Mouse (Mus musculus) stomach, postnatal 0 days (tissue): ENCODE data around the gene Chaf1b. TPM values are rescaled to one million over a fixed set of nuclear protein-coding genes. Genes with fewer than 3 reads are reported as not detected.
A peak's percentile ranks its signal among the peaks of the same experiment; 100 is the strongest.

Experiments
- ATAC-seq: fragments of 200-750 bp; cut with Nextera tagmentation; 2 replicates; pipeline ENCODE4 v1.8.0; 2017; ENCODE audit not compliant: low FRiP score, low TSS enrichment
- DNase-seq: peaks from one replicate; pipeline ENCODE4 v3.0.0-alpha.2; 2016; ENCODE audit warnings: low spot score
- H3K27ac ChIP-seq: fragments of 300-500 bp; sonication (generic); replicated peaks from 2 replicates; pipeline ENCODE4 v1.5.1; 2014; ENCODE audit warnings: mild to moderate bottlenecking, control low read depth
- H3K27me3 ChIP-seq: fragments of 300-500 bp; sonication (generic); 2 replicates; pipeline ENCODE4 v1.6.1; 2014; ENCODE audit warnings: low read length; ENCODE audit not compliant: control insufficient read depth, insufficient read depth
- H3K36me3 ChIP-seq: fragments of 300-500 bp; sonication (generic); 2 replicates; pipeline ENCODE4 v1.6.1; 2014; ENCODE audit warnings: low read length, mixed read lengths; ENCODE audit not compliant: control insufficient read depth, insufficient read depth
- H3K4me1 ChIP-seq: fragments of 300-500 bp; sonication (generic); replicated peaks from 2 replicates; pipeline ENCODE4 v1.6.1; 2014; ENCODE audit warnings: antibody characterized with exemption; ENCODE audit not compliant: control insufficient read depth, insufficient read depth
- H3K4me2 ChIP-seq: fragments of 300-500 bp; sonication (generic); replicated peaks from 2 replicates; pipeline ENCODE4 v1.6.1; 2014; ENCODE audit warnings: low read depth, mild to moderate bottlenecking, control low read depth, moderate library complexity
- H3K4me3 ChIP-seq: fragments of 300-500 bp; sonication (generic); 2 replicates; pipeline ENCODE4 v1.5.1; 2014; ENCODE audit warnings: low read depth, low read length, control low read depth
- H3K9ac ChIP-seq: fragments of 300-500 bp; sonication (generic); 2 replicates; pipeline ENCODE4 v1.6.1; 2014; ENCODE audit warnings: mild to moderate bottlenecking, low read length, control low read depth, mixed read lengths
- H3K9me3 ChIP-seq: fragments of 300-500 bp; sonication (generic); 2 replicates; pipeline ENCODE4 v1.6.1; 2016; ENCODE audit warnings: low read length; ENCODE audit not compliant: control insufficient read depth
- CTCF ChIP-seq: IDR thresholded peaks from 2 replicates; pipeline ENCODE4 v1.5.1; 2016; ENCODE audit warnings: antibody characterized with exemption, low read depth, mild to moderate bottlenecking, moderate library complexity
- EP300 ChIP-seq: optimal IDR thresholded peaks from 2 replicates; pipeline ENCODE3; 2016; ENCODE audit warnings: antibody characterized with exemption
- WGBS: fragments of 180-500 bp; shearing (Covaris S2); extraction: QIAGEN DNeasy Blood & Tissue Kit; methylation state at CpG from one replicate; pipeline ENCODE4 v1.1.7; 2014; 5-methylcytosine and 5-hydroxymethylcytosine counted together
- polyA plus RNA-seq: library from polyadenylated mRNA; unstranded; fragments of >200 nt; fragmentation: Nextera tagmentation; extraction: Ambion mirVana; gene quantifications from 2 replicates; pipeline ENCODE4 v1.2.1, GENCODE M21; 2015

Gene Chaf1b
- polyA plus RNA-seq, 1 experiment from 2014 or later = 18.9 TPM

DNA sequence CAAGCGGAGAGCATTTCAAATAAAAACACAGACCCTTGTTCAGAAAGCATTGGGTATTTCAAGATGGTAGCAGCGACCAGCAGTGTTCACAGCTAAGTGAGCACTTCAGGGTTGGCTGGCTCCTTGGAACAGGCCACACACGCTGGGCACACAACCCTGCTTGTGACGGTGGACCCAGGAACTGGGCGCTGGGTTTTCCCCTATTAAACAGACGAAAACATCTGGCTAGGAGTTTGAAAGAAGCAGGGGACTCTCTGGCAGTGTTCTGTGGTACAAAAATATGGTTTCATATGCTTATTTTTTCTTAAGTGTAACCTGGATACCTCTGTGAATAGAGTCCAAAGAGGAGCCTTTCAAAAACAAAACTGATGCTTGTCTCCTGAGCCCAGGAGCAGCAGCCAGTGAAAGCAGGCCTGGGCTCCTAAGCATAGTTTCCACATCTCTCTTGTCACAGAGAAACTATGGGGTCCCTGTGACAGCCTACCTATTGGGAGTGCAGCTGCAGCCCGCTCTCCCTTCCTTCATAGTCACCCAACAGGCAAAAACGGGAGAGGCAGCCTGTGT, 42.1 kb downstream of the Chaf1b start:
- Histone ChIP-seq H3K4me1 (no peaks in the 10 kb centered on the region), H3K36me3 (no peaks in the 10 kb centered on the region), H3K27me3 (no peaks in the 10 kb centered on the region), H3K4me3 (no peak overlapping the region), H3K9ac (no peak overlapping the region), H3K9me3 (no peaks in the 10 kb centered on the region), H3K27ac (no peak overlapping the region), H3K4me2 (no peak overlapping the region)
- ATAC-seq = no peak
- TF ChIP-seq CTCF (no peak), EP300 (no peak)
- no peak for DNase-seq
- 75% methylated on average over 8 of the region's 8 CpGs for WGBS

- Histone ChIP-seq H3K4me3 (no peak overlapping the region), H3K27me3 (peaks cover 5% of the 10 kb centered on the region; the same call in 1 of the 2 replicates), H3K4me2 (no peak overlapping the region), H3K9me3 (no peaks in the 10 kb centered on the region), H3K27ac (no peak overlapping the region), H3K36me3 (no peaks in the 10 kb centered on the region), H3K4me1 (no peaks in the 10 kb centered on the region), H3K9ac (no peak overlapping the region)
- TF ChIP-seq EP300 (no peak), CTCF (no peak)
- ATAC-seq (no peak), DNase-seq (no peak)
- WGBS = 78% methylated on average over 17 of the region's 17 CpGs
Observed at GRCm38 (mm10) chr16:93929370-93930032, 45.8 kb downstream of the Chaf1b start.

DNA sequence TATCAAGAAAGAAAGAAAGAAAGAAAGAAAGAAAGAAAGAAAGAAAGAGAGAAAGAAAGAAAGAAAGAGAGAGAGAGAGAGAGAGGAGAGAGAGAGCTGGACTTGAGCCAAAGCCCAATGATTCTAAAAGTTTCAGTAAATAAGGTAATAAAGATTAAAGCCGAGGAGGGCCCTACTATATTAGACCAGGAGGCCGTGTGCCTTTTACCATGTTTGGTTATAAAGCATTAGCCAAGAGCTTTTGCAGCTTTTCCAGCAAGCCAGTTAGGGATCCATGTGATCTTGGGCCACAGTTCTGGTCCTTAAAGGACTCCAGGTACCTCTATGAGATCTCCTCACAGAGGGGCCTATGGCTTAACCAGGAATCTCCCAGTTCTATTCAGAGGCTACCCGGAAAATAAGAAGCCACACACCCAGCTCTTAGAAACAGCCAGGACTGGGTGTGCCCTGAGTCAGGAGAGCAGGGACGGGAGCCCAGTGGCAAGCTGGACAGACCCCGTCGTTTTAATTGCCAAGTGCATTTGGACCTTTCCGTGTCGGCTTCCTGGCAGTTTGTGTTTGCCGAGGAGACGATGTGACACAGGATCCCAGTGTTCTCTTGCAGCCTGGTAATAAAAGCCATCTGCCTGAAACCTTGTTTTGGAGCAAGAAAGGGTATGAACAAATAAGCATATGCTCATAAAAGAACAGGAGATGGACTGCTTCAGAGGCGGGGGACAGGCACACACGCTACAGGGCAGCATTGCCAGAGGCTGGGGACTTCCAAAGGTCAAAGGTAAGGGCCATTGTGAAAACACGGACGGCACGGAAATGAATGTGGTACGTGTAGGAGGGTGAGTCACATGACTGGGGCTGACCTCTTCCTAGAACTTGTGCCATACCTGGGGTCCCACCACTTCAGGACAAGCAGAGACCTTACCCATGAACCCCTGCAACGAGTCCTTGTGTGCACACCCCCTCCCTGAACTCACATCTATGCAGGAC, 48.8 kb downstream of the Chaf1b start:
- Histone ChIP-seq H3K27me3 (peaks cover 5% of the 10 kb centered on the region; the same call in 1 of the 2 replicates), H3K9me3 (no peaks in the 10 kb centered on the region), H3K4me3 (no peak overlapping the region), H3K27ac (no peak overlapping the region), H3K9ac (no peak overlapping the region), H3K4me1 (no peaks in the 10 kb centered on the region), H3K4me2 (no peak overlapping the region), H3K36me3 (no peaks in the 10 kb centered on the region)
- ATAC-seq (0 out of 2 replicates have a peak, but pooled peaks have one; percentile 30), DNase-seq (no peak)
- TF ChIP-seq CTCF = no peak
- TF ChIP-seq EP300 = no peak
- whole genome bisulfite sequencing = 52% methylated on average over 17 of the region's 17 CpGs

DNA sequence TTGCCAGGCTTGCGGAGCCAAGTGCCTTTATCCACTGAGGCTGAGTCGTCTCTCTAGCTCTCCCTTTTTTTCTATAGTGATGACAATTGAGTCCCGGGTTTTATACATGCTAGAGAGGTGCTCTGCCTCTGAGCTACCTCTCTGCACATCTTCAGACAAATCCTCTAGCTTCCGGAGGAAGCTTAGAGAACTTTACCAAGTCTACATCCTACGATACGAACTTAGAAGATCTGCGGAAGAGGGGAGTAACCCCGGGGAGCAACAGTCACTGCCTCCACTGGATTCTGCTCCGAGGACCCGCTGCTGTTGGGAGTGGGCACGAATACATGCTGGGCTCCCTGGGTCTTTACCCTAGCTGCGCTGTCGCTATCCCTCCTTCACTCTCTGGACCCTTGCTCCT, 50.9 kb downstream of the Chaf1b start:
- no peak for DNase-seq
- H3K27me3 ChIP-seq = peaks cover 5% of the 10 kb centered on the region; the same call in 1 of the 2 replicates
- H3K4me1 ChIP-seq = no peaks in the 10 kb centered on the region
- no peak overlapping the region for H3K27ac ChIP-seq
- H3K9ac ChIP-seq = no peak overlapping the region
- TF ChIP-seq EP300 = no peak
- TF ChIP-seq CTCF = no peak
- H3K36me3 ChIP-seq = no peaks in the 10 kb centered on the region
- no peak overlapping the region for H3K4me3 ChIP-seq
- no peak overlapping the region for H3K4me2 ChIP-seq
- no peaks in the 10 kb centered on the region for H3K9me3 ChIP-seq
- whole genome bisulfite sequencing = 30% methylated on average over 13 of the region's 13 CpGs
- no peak for ATAC-seq

DNA sequence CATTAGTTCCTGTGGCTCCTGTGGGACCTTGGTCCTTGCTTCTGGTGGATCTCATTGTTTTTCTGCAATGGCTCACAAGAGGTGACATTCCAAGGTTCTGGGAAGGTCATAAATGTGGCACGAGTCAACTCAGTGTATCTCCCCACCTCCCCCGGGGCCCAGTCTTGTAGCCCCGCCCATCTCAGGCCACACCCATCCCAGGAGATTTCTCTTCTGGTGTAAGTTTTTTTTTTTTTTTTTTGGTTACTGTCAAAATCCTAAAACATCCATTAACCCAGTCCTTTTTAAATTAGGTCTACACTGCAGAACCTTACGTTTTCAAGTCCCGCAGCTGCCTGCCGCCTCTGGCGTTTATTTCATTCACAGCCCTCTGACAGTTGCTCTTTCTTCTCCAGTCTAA, 51.3 kb downstream of the Chaf1b start:
- no peaks in the 10 kb centered on the region for H3K36me3 ChIP-seq
- peaks cover 5% of the 10 kb centered on the region; the same call in 1 of the 2 replicates for H3K27me3 ChIP-seq
- no peak for TF ChIP-seq CTCF
- TF ChIP-seq EP300 = no peak
- H3K4me3 ChIP-seq = no peak overlapping the region
- H3K4me1 ChIP-seq = no peaks in the 10 kb centered on the region
- no peak for DNase-seq
- no peaks in the 10 kb centered on the region for H3K9me3 ChIP-seq
- no peak overlapping the region for H3K9ac ChIP-seq
- WGBS = 19% methylated on average over 7 of the region's 7 CpGs
- ATAC-seq = no peak
- H3K4me2 ChIP-seq = no peak overlapping the region
- no peak overlapping the region for H3K27ac ChIP-seq
